Mouse (Mus musculus) myocyte (in vitro differentiated cells): Measurements from ENCODE around the gene Cmtm2b. TPM values are rescaled to one million over a fixed set of nuclear protein-coding genes. Genes with fewer than 3 reads are reported as not detected.
A peak's percentile ranks its signal among the peaks of the same experiment; 100 is the strongest.

Source experiments
- H3K27me3 ChIP-seq: one replicate; pipeline ENCODE4 v1.6.1; 2011; ENCODE audit not compliant: control insufficient read depth, insufficient read depth, insufficient read length
- H3K36me3 ChIP-seq: one replicate; pipeline ENCODE4 v1.6.1; 2011; ENCODE audit not compliant: control insufficient read depth, insufficient read depth
- H3K4me2 ChIP-seq: one replicate; pipeline ENCODE4 v1.6.1; 2011; ENCODE audit warnings: low read depth, control low read depth
- H3K4me3 ChIP-seq: one replicate; pipeline ENCODE4 v1.5.1; 2011; ENCODE audit warnings: mild to moderate bottlenecking, control low read depth, moderate library complexity
- H3K79me2 ChIP-seq: one replicate; pipeline ENCODE4 v1.6.1; 2011; ENCODE audit not compliant: control insufficient read depth, insufficient read depth
- H3ac ChIP-seq: one replicate; pipeline ENCODE4 v1.6.1; 2011; ENCODE audit not compliant: control insufficient read depth, insufficient read length
- CEBPB ChIP-seq: IDR thresholded peaks from 2 replicates; pipeline ENCODE4 v1.6.1; 2011; ENCODE audit warnings: mild to moderate bottlenecking, moderate library complexity; ENCODE audit not compliant: poor library complexity, insufficient read depth, severe bottlenecking
- E2F4 ChIP-seq: IDR thresholded peaks from one replicate; pipeline ENCODE4 v1.6.1; 2011; ENCODE audit warnings: mild to moderate bottlenecking, control low read depth, moderate library complexity; ENCODE audit not compliant: insufficient read depth
- MAX ChIP-seq: IDR thresholded peaks from one replicate; pipeline ENCODE4 v1.6.1; 2011; ENCODE audit warnings: low read depth, mild to moderate bottlenecking, control low read depth
- MYOD1 ChIP-seq, 3 experiments: IDR thresholded peaks; one replicate each; pipeline ENCODE4 v1.6.1; 2011; ENCODE audit warnings: control low read depth in 2 of 3, low read depth in 2 of 3, mild to moderate bottlenecking in 2 of 3, moderate library complexity in 1 of 3; ENCODE audit not compliant: insufficient read length in 2 of 3, control insufficient read depth in 1 of 3
- MYOG ChIP-seq, 3 experiments: IDR thresholded peaks; one replicate each; pipeline ENCODE4 v1.6.1; 2011; ENCODE audit warnings: control low read depth in 2 of 3, low read depth in 2 of 3, mild to moderate bottlenecking in 2 of 3; ENCODE audit not compliant: insufficient read length in 2 of 3, control insufficient read depth in 1 of 3, insufficient read depth in 1 of 3
- POLR2A ChIP-seq: IDR thresholded peaks from one replicate; pipeline ENCODE4 v1.6.1; 2011; ENCODE audit warnings: low read depth, mild to moderate bottlenecking, control low read depth, moderate library complexity; ENCODE audit not compliant: insufficient read length
- POLR2AphosphoS2 ChIP-seq: IDR thresholded peaks from one replicate; pipeline ENCODE4 v1.6.1; 2011; ENCODE audit warnings: low read depth, control low read depth; ENCODE audit not compliant: insufficient read length
- REST ChIP-seq: IDR thresholded peaks from one replicate; pipeline ENCODE4 v1.6.1; 2011; ENCODE audit warnings: mild to moderate bottlenecking, control low read depth, moderate library complexity; ENCODE audit not compliant: insufficient read depth, insufficient read length
- SRF ChIP-seq: IDR thresholded peaks from one replicate; pipeline ENCODE4 v1.6.1; 2011; ENCODE audit warnings: low read depth; ENCODE audit not compliant: control insufficient read depth, insufficient read length
- TCF12 ChIP-seq: IDR thresholded peaks from one replicate; pipeline ENCODE4 v1.6.1; 2011; ENCODE audit warnings: mild to moderate bottlenecking, control low read depth; ENCODE audit not compliant: poor library complexity, insufficient read depth, severe bottlenecking
- TCF3 ChIP-seq: IDR thresholded peaks from one replicate; pipeline ENCODE4 v1.6.1; 2011; ENCODE audit warnings: low read depth, control low read depth; ENCODE audit not compliant: insufficient read length
- USF1 ChIP-seq: IDR thresholded peaks from one replicate; pipeline ENCODE4 v1.6.1; 2011; ENCODE audit warnings: low read depth, mild to moderate bottlenecking, control low read depth, moderate library complexity
- polyA plus RNA-seq: library from polyadenylated mRNA; unstranded; fragments of >200 nt; fragmentation: generic; extraction: Trizol; gene quantifications from one replicate; pipeline ENCODE4 v1.2.1, GENCODE M21; 2012; ENCODE audit warnings: missing spikeins

Cmtm2b gene
- polyA plus RNA-seq, 1 experiment = not detected

DNA sequence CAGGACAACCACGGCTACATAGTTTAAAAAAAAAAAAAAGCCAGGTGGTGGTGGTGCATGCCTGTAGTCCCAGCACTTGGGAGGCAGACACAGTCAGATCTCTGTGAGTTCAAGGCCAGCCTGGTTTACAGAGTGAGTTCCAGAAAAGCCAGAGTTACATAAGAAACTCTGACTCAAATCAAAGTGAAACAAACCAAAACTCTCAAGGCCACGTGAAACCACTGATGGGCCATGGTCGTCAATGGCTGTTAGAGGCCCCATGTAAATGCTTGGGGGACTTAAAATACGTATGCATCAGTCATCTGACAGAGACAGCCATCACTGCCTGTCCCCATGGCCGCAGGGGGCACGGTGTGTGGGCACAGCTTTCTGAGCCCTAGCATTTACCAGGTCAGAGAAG is 49.1 kb downstream of the Cmtm2b start:
- H3K79me2 ChIP-seq = peaks cover under 1% of the 10 kb centered on the region
- H3K27me3 ChIP-seq = no peaks in the 10 kb centered on the region
- no peak for TF ChIP-seq POLR2A
- no peak for TF ChIP-seq MAX
- TF ChIP-seq MYOG (IDR thresholded peaks at IDR 0.05; ENCODE audit: control insufficient read depth in 1 of 3, insufficient read depth in 1 of 3, insufficient read length in 2 of 3, low read depth in 2 of 3) = no peak
- no peak for TF ChIP-seq CEBPB
- no peak for TF ChIP-seq MYOD1 (IDR thresholded peaks at IDR 0.05; ENCODE audit: control insufficient read depth in 1 of 3, insufficient read length in 2 of 3, low read depth in 2 of 3)
- no peak for TF ChIP-seq POLR2AphosphoS2
- no peak for TF ChIP-seq TCF3
- TF ChIP-seq SRF = no peak
- no peak for TF ChIP-seq USF1
- TF ChIP-seq TCF12 = no peak
- TF ChIP-seq E2F4 = no peak
- H3ac ChIP-seq = no peak overlapping the region
- no peak overlapping the region for H3K4me3 ChIP-seq
- no peak overlapping the region for H3K4me2 ChIP-seq
- no peaks in the 10 kb centered on the region for H3K36me3 ChIP-seq

DNA sequence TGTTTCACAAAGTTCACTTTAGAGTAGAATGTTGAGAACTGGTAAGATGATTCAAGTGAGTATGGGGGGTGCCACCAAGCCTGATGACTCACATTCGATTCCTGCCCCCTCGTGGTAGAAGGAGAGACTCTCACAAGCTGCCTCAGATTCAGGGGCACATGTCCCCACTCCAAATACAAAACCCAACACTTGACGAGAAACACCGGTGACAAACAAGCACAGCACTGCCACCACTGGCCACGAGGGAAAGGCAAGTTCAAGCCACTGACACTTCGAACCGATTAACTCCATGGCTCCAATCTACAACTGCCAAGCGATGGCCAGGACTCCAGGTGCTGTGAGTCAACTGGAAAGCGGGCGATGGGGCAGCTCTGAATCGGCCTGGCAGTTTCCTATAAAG is 51.7 kb downstream of the Cmtm2b start:
- TF ChIP-seq MAX (no peak), MYOG (IDR thresholded peaks at IDR 0.05; ENCODE audit: control insufficient read depth in 1 of 3, insufficient read depth in 1 of 3, insufficient read length in 2 of 3, low read depth in 2 of 3) (no peak), POLR2AphosphoS2 (no peak), REST (no peak), TCF3 (no peak)
- Histone ChIP-seq H3K4me2 (no peak overlapping the region), H3K4me3 (no peak overlapping the region)

DNA sequence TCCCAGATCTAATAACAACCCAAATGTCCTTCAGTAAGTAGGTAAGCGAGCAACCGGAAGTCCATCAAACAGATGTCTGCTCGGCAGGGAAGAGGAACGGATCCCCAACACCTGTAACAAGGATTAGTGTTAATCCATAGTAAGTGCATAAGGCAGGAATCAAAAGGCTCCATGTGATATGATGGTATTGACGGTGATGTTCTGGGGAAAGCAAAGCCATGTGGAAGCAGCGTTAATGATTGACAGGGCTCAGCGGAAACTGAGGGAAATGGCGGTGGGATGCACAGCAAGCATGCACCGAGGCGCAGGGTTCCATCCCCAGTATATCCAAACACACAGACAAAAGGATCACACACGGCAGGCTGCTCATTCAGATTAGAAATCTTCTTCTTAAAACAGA is 52.2 kb downstream of the Cmtm2b start:
- TF ChIP-seq USF1 (no peak), MYOD1 (IDR thresholded peaks at IDR 0.05; ENCODE audit: control insufficient read depth in 1 of 3, insufficient read length in 2 of 3, low read depth in 2 of 3) (no peak), REST (no peak), MYOG (IDR thresholded peaks at IDR 0.05; ENCODE audit: control insufficient read depth in 1 of 3, insufficient read depth in 1 of 3, insufficient read length in 2 of 3, low read depth in 2 of 3) (no peak), TCF3 (no peak), POLR2A (no peak), TCF12 (no peak), SRF (no peak), POLR2AphosphoS2 (no peak), MAX (no peak), CEBPB (no peak), E2F4 (no peak)
- H3K79me2 ChIP-seq = no peaks in the 10 kb centered on the region
- H3K4me3 ChIP-seq = no peak overlapping the region
- no peak overlapping the region for H3ac ChIP-seq
- H3K27me3 ChIP-seq = no peaks in the 10 kb centered on the region
- H3K4me2 ChIP-seq = no peak overlapping the region
- no peaks in the 10 kb centered on the region for H3K36me3 ChIP-seq

More for the DNA sequence above, 51.7 kb downstream of the Cmtm2b start:
- no peaks in the 10 kb centered on the region for H3K27me3 ChIP-seq
- no peaks in the 10 kb centered on the region for H3K36me3 ChIP-seq
- no peak overlapping the region for H3ac ChIP-seq
- no peaks in the 10 kb centered on the region for H3K79me2 ChIP-seq

DNA sequence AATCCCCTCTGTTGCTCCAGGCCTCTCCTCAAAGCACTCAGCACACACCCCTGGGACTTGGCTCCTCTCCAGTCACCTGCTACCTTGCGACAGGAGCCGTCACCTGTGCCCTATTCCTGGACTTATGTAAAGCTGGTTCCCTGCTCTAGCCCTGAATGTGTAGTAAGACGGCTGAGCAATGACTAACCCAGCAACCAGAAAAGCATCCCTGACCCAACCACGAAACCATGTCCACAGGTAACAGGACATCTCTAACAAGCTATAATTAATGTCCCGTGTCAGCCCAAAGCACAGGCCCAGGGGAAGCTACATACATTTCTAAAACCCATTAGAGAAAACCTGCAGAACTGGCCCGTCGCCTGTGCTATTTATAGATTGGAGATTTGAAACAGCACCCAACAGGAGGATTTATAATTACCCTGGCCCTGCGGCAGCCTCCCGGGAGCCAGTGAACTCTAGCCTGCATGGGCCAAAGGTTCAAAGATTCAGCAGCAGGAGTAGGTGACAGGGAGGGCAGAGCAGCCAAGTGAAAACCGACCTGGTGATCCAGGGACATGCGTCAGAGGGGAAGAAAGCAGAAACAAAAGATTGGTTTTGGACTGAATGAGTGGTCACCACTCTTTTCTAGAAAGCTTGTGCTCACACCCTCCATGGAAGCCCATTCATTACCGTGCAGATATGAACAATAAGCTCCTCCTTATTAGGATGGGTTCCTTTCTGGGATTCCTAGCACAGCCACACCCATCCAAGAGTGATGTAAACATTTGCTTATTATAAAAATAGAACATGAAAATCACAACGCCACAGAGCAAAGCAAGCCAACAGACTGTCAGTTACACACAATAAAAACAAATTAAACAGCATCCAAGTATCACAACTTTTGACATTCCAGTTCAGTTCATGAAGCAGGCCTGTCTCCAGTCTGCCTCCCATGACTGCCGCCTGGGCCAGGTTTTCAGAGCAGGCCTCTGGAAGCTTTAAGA is 53.1 kb downstream of the Cmtm2b start:
- no peak overlapping the region for H3K4me3 ChIP-seq
- H3K27me3 ChIP-seq = no peaks in the 10 kb centered on the region
- H3K4me2 ChIP-seq = peak overlapping the region; percentile 40
- no peaks in the 10 kb centered on the region for H3K79me2 ChIP-seq
- TF ChIP-seq TCF3 (no peak), CEBPB (no peak), MYOD1 (IDR thresholded peaks at IDR 0.05; ENCODE audit: control insufficient read depth in 1 of 3, insufficient read length in 2 of 3, low read depth in 2 of 3) (no peak), POLR2AphosphoS2 (no peak)
- H3ac ChIP-seq = no peak overlapping the region
- no peaks in the 10 kb centered on the region for H3K36me3 ChIP-seq

DNA sequence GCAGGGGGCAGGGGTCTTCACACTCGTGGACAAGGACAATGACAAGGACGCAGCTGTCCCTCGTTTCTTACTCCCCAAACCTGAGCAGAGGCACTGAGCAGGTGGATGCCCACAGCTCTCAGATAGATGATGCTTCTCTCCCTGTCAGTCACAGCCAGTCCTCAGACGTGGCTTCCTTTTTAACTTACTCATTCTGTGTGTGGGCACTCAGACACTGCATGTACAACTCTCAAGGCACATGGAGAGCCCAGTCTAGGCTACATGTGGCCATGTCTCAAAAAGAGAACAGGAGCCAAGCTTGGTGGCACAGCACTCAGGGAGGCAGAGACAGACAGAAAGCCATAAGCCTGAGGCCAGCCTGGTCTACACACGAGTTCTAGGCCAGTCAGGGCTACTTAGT is 53.9 kb downstream of the Cmtm2b start:
- H3K4me3 ChIP-seq = no peak overlapping the region
- no peaks in the 10 kb centered on the region for H3K36me3 ChIP-seq
- TF ChIP-seq USF1 (no peak), MYOD1 (IDR thresholded peaks at IDR 0.05; ENCODE audit: control insufficient read depth in 1 of 3, insufficient read length in 2 of 3, low read depth in 2 of 3) (peak in 1 of 3 experiments; percentile 2)
- no peaks in the 10 kb centered on the region for H3K27me3 ChIP-seq
- no peaks in the 10 kb centered on the region for H3K79me2 ChIP-seq
- H3K4me2 ChIP-seq = peak overlapping the region; percentile 6
- no peak overlapping the region for H3ac ChIP-seq
